Mouse (Mus musculus): ENCODE results near the gene Casc4.

GRCm38 (mm10) chr2:121859380-121859980 lies 7.3 kb upstream of the Casc4 start:
- TF ChIP-seq CTCF (IDR thresholded peaks at IDR 0.05; ENCODE audit: borderline replicate concordance, insufficient read depth, low read length): no peak
- TF ChIP-seq POLR2A (IDR thresholded peaks at IDR 0.05; ENCODE audit: low read depth, low read length): no peak
